Mouse (Mus musculus) brain, embryonic 18.5 days (tissue): Measurements from ENCODE around the gene Paf1.

Experiments
- DNase-seq: peaks from one replicate; pipeline ENCODE4 v3.0.0-alpha.2; 2012; ENCODE audit warnings: low read depth, low spot score

Paf1 gene

DNA sequence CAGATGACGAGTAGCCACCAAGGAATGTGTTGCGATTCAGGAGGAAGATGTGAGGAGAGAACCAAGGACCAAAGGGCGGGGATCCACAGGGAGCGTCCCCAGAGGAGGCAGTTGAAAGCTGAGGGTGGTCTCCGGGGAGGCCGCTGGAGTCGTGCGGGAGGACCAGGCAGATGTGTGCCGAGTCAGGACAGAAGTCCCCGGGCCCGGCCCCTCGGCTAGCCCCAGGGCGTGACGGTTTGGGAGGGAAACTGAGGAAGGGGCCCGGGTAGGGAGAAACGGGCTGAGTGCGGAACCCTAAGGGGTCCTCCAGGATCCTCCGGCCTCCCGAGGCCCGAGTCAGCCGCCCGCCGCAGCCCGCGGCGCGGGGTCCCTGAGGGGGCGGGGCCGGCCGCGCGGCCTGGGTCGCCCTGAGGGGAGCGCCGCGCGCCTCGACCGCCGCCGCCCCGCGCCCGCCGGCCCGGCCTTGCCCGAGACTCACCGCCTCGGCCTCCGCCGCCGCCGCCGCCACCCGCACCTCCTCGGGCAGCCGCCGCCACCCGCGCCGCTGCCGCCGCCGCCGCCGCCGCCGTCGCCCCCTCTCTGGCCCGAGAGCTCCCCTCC is 43.0 kb downstream of the Paf1 start:
- no peak for DNase-seq

GRCm38 (mm10) chr7:28436271-28436904 is 43.6 kb downstream of the Paf1 start:
- peak; percentile 99 for DNase-seq

DNA sequence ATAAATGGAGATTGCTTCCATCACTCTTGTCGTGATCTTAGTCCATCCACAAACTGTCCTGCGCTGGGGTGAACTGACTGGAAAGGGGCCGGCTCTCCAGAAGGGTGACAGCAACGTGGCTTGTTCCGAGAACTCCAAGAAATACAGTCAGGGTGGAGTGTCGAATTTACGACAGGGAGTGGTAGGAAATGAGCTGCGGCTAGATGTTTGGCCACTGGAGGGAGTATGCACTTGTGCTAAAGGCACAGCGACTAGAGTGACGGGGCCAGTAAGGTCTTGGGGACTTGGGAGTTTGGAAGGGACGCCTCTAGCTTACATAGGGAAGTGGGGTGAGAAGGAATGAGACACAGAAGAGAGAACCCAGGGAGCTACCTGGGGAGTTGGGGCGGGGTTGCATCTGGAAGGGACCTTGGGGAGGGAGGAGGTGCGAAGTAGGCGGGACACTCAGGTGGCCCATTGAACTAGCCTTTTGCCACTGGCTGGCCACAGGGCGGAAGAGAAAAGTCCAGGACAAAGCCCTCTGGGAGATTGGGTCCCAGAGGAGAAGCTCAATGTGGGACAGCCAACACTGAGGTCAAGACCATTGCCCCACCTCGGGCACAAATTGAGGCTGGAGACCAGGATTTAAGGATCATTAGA is 44.3 kb downstream of the Paf1 start, which contains the start of gene Gmfg:
Gmfg (plus strand) TSS at position 516 of the 639 bp plus-strand sequence.
- peak; percentile 51 for DNase-seq

GRCm38 (mm10) chr7:28437964-28438363 is 45.2 kb downstream of the Paf1 start:
- no peak for DNase-seq

DNA sequence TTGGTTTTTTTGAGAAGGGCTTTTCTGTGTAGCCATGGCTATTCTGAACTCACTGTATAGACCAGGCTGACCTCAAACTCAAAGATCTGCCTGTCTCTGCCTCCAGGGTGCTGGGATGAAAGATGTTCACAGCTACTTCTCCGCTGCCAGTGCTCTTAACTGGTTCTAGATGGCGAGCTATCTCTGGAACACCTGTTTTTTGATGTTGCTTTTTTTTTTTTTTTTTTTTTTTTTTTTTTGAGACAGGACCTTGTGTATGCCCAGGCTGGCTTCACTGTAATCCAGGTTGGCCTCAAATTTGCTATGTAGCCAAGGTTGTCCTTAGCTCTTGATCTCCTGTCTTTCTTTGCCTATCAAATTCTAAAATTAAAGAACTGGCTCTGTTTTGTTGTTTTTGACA is 46.0 kb downstream of the Paf1 start:
- no peak for DNase-seq

DNA sequence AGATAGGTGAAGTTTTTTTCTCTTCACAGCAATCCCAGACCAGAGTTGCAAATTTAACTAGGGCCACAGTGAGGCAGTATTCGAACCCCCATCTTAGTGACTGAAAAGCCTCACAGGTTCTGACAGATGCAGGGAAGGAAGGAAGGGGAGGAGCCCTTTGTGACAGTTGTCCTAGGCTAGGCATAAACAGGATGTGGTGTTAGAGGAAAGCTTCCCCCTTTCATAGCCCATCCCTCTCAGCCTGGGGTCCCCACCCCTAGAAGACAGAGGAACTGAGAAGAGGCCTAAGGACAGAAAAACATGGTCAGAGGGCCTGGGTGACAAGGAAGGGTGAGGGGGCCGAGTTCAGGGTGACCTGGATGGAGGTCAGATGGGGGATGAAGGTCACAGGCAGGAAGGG is 48.0 kb downstream of the Paf1 start:
- DNase-seq = no peak

- no peak for DNase-seq
Observed at GRCm38 (mm10) chr7:28441776-28442485, 49.2 kb downstream of the Paf1 start.

DNA sequence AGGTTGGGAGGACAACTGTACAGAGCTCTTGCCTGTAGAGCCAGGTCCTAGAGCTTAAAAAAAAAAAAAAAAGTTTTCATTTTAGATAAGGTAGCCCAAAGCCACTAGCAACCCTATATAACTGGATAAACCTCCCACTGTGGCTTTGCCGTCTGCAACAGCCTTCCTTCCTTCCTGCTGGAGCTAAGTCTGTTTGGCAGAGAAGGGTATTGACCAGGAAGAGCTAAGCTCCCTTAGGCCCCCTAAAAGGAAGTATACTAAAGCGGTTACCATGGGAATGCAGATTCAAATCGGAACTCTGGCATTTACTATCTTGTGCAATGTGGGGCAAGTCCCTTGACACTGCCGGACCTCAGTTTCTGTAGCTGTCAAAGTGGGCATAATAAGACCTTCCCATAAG is 49.9 kb downstream of the Paf1 start:
- no peak for DNase-seq

DNA sequence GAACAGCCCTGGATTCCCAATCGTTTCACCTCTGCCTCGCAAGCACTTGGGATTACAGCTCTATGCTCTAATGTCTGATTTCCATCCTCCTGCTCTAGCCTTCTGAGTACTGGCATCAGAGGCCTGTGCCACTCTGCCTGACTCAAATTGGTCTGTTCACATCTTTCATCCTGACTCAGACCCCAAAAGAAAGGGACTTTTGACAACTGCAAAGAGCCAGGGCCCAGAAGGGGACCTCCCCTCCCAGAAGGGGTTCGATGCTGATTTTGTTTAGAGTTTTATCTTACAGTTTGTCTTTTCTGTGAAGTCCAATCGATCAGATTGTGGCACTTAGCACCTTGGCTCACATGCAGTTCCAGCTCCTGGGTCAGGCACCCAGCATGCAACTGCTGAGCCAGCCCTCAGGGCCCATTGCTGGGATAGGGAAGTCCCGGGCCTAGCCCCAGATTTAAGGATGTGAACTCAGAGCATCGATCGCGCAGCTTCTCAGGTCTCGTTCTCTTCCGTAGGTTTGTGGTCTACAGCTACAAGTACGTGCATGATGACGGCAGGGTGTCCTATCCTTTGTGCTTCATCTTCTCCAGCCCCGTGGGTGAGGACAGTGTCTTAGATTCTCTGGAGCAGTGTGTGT is 51.7 kb downstream of the Paf1 start:
- no peak for DNase-seq

GRCm38 (mm10) chr7:28446446-28446845 is 53.7 kb downstream of the Paf1 start:
- no peak for DNase-seq

DNA sequence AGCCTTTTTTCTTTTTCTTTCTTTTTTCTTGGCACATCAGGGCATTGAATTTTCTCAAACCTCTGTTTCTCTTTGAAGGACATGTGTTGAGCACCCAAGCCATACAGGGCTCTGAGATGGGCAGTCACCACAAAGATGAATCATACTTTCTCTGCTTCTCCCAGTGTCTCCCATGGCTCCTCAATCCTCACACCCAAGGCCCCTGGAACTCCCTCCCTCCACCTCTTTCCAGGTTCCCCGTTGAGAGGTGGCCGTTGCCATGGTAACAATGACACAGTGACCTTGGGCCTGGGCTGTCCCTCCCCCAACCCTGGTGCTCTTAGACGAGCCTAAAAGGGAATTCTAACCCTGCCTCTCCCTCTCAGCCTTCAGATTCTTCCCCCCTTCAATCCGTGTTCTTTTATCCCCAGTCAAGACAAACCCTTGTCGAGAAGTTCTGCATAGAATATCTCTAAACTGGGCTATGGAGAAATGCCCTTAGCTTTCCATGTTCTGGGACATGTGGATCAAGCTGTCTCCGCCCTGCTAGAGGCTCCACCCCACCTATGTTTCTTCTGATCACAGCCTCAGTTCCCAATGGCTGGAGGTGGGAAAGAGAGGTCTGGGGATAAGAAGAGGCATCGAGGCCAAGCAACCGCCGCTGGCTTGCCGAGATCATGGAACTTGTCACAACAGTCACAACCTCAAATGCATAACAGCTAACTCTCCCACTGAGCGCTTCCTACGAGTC is 54.5 kb downstream of the Paf1 start:
- DNase-seq = no peak

- no peak for DNase-seq
Observed at GRCm38 (mm10) chr7:28447865-28448820, 55.4 kb downstream of the Paf1 start.
